Mouse (Mus musculus) lung, embryonic 15.5 days (tissue): ENCODE results near the gene Podxl2. TPM values are rescaled to one million over a fixed set of nuclear protein-coding genes. Genes with fewer than 3 reads are reported as not detected.

Experiments
- ATAC-seq: fragments of 200-750 bp; cut with Nextera tagmentation; 2 replicates; pipeline ENCODE4 v1.8.0; 2017; ENCODE audit warnings: moderate number of reproducible peaks, borderline replicate concordance; ENCODE audit not compliant: low FRiP score, low TSS enrichment; ENCODE audit errors: extremely low read depth
- H3K27ac ChIP-seq: fragments of 300-500 bp; sonication (generic); 2 replicates; pipeline ENCODE4 v1.5.1; 2015; ENCODE audit warnings: moderate library complexity, mild to moderate bottlenecking, inconsistent platforms
- H3K27me3 ChIP-seq: fragments of 300-500 bp; sonication (generic); 2 replicates; pipeline ENCODE4 v1.6.1; 2015; ENCODE audit warnings: inconsistent platforms
- H3K36me3 ChIP-seq: fragments of 300-500 bp; sonication (generic); 2 replicates; pipeline ENCODE4 v1.6.1; 2015; ENCODE audit warnings: inconsistent platforms
- H3K4me1 ChIP-seq: fragments of 300-500 bp; sonication (generic); 2 replicates; pipeline ENCODE4 v1.6.1; 2015; ENCODE audit warnings: inconsistent platforms
- H3K4me2 ChIP-seq: fragments of 300-500 bp; sonication (generic); 2 replicates; pipeline ENCODE4 v1.6.1; 2015; ENCODE audit warnings: inconsistent platforms, mild to moderate bottlenecking, moderate library complexity
- H3K4me3 ChIP-seq: fragments of 300-500 bp; sonication (generic); 2 replicates; pipeline ENCODE4 v1.5.1; 2015; ENCODE audit warnings: mild to moderate bottlenecking, inconsistent platforms
- H3K9ac ChIP-seq: fragments of 300-500 bp; sonication (generic); 2 replicates; pipeline ENCODE4 v1.6.1; 2015; ENCODE audit warnings: inconsistent platforms
- H3K9me3 ChIP-seq: fragments of 300-500 bp; sonication (generic); 2 replicates; pipeline ENCODE4 v1.6.1; 2016; ENCODE audit warnings: inconsistent platforms
- WGBS: fragments of 180-500 bp; shearing (Covaris S2); methylation state at CpG from one replicate; pipeline ENCODE4 v1.1.7; 2015; 5-methylcytosine and 5-hydroxymethylcytosine counted together
- polyA plus RNA-seq: library from polyadenylated mRNA; unstranded; fragments of >200 nt; fragmentation: Nextera tagmentation; extraction: Ambion mirVana; gene quantifications from 2 replicates; pipeline ENCODE4 v1.2.1, GENCODE M21; 2015

Gene Podxl2
- polyA plus RNA-seq, 1 experiment from 2014 or later: 47.1 TPM

DNA sequence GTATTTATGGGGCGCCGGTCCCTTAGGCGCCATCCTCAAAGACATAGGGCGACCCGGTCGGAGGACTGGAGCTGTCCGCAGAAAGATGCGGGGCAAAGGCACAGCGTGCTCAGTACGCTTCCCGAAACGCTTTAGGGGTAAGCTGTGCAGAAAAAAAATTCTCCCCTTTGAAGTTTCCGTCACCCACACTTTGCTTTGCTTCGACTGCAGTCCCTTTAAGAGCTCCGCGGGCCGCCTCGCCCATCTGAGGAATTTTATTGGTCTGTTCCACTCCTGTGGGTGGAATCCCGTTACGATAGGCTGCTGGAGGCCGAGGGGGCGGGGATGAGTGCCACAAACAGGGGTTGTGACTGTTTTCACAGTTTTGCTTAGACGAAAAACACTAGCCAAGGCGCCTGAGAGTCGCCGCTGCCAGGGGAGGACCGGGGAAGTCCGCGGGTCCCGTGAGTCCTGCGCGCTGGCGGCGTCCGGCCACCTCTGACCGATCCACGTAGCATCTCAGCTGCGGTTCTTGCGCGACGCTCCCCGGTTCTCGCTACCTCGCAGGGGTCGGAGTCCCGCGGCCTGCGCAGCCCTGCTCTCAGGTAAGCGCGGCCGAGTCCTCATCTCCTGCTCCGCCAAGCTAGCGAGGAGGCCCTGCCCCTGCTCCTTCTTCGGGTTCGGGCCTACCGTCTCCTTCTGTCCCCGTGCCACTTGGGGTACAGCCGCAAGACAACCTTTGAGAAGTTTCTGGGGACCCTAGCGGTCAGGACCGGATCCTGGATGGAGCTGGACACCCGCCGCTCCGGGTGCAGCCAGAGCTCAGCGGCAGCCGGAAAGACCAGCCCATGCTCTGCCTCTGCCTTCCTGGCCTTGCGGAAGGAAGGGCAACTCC is 27.3 kb upstream of the Podxl2 start, which contains the start of gene Tpra1:
TSS of gene Tpra1 (plus strand) at position 305 of the 874 bp plus-strand sequence.
- Histone ChIP-seq H3K4me2 (peak within 1 kb of the TSS; percentile 96), H3K36me3 (no peaks in the 10 kb centered on the region), H3K27ac (peak within 1 kb of the TSS; percentile 96), H3K4me1 (peaks cover 54% of the 10 kb centered on the region), H3K4me3 (peak within 1 kb of the TSS; percentile 77), H3K9ac (peak within 1 kb of the TSS; percentile 76), H3K9me3 (no peaks in the 10 kb centered on the region), H3K27me3 (no peaks in the 10 kb centered on the region)
- ATAC-seq: peak; percentile 85
- whole genome bisulfite sequencing: under 1% methylated on average over 66 of the region's 66 CpGs

DNA sequence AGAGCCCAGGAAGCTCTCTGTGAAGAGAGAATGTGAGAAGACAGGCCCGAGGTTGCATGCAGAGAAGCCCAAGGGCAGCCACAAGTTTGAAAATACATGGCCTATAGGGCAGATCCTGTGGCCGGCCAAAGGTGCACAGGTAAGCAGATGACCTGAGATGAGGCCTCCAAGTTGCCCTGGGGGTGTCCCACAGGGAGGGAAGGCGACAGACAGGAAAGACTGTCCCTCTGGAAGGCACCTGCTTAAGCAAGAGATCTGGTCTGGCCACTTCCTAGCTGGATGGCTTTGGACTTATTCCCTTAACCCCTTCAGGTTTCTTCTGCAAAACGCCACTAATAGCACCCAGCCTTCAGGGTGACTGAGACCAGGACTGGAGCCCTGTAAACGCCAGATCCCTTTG is 26.6 kb upstream of the Podxl2 start:
- Histone ChIP-seq H3K4me1 (peaks cover 55% of the 10 kb centered on the region), H3K4me3 (peak overlapping the region; percentile 77), H3K36me3 (peaks cover 4% of the 10 kb centered on the region; the same call in 1 of the 2 replicates), H3K9me3 (no peaks in the 10 kb centered on the region), H3K27me3 (no peaks in the 10 kb centered on the region), H3K4me2 (peak overlapping the region; percentile 96), H3K27ac (peak overlapping the region; percentile 96), H3K9ac (peak overlapping the region; percentile 61)
- WGBS: 3% methylated on average over 5 of the region's 5 CpGs
- no peak for ATAC-seq

DNA sequence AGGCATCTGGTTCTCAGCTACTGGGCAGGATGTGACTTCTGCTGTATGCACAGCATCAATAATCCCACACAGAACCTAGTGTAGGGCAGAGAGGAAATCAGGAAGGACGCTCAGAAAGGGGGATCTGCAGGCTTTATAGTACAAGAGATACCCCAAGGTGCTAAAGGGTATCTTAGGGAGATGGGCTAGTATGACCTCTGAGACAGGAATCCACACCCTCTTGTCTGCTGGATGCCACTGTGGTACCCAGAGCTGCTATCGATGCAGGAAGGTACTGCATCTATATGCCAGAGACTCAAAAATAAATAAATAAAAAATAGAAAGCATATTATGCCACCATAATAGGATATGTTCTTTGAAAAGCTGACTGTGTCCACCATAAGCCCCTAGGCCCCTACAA is 24.8 kb upstream of the Podxl2 start:
- WGBS: 91% methylated on average over 2 of the region's 2 CpGs
- no peak overlapping the region for H3K4me2 ChIP-seq
- H3K27ac ChIP-seq: no peak overlapping the region
- H3K27me3 ChIP-seq: no peaks in the 10 kb centered on the region
- no peak overlapping the region for H3K4me3 ChIP-seq
- H3K9me3 ChIP-seq: no peaks in the 10 kb centered on the region
- H3K9ac ChIP-seq: no peak overlapping the region
- peaks cover 17% of the 10 kb centered on the region for H3K36me3 ChIP-seq
- no peak for ATAC-seq
- peaks cover 42% of the 10 kb centered on the region for H3K4me1 ChIP-seq

DNA sequence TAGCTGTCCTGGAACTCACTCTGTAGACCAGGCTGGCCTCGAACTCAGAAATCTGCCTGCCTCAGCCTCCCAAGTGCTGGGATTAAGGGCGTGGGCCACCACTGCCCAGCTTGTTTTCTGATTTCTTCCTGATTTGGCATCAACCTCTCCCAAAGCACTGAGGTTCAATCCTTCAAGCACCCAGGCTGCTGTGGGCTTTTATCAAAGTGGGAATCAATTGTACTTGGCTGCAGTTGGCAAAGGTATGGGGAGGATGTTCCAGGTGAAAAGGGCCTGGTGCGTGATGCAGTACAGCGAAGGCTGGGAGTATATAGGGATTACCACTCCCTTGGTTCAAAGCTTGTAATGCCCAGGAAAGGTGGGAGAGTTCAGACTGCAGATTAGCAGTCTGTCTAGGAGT is 24.2 kb upstream of the Podxl2 start:
- WGBS: 55% methylated on average over 4 of the region's 4 CpGs
- H3K27me3 ChIP-seq: no peaks in the 10 kb centered on the region
- no peaks in the 10 kb centered on the region for H3K9me3 ChIP-seq
- H3K9ac ChIP-seq: peak overlapping the region; percentile 14; the same call in 1 of the 2 replicates
- peaks cover 22% of the 10 kb centered on the region for H3K36me3 ChIP-seq
- no peak overlapping the region for H3K27ac ChIP-seq
- no peak for ATAC-seq
- peak overlapping the region; percentile 63 for H3K4me2 ChIP-seq
- peaks cover 37% of the 10 kb centered on the region for H3K4me1 ChIP-seq
- H3K4me3 ChIP-seq: peak overlapping the region; percentile 73; the same call in 1 of the 2 replicates

DNA sequence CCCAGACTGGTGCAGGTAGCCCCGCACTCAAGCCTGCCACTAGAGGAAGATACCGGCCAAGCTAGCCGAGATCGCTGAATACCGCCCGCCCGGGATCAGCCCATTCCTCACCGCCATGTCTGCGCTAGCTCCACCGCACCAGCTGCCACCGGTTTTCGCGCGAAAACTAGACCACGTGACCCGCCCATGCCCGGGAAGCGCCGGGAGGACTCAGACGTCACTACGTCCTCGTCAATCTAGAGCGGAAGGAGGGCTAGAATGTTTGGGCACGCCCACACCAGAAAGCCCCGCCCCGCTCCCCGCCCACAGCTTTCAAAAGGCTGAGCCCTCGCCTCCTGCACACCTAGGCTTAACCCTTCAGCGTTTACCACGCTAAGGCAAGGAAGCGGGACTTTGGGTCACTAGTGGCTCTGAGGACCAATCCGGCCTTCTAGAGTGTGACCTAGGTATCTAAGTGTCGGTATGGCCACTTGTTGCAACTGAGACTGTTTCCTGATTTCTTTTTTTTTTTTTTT is 23.7 kb upstream of the Podxl2 start, which contains the start of gene Mcm2:
TSS of gene Mcm2 (minus strand) at position 247 of the 515 bp plus-strand sequence.
- Histone ChIP-seq H3K4me1 (peaks cover 32% of the 10 kb centered on the region), H3K36me3 (peaks cover 25% of the 10 kb centered on the region), H3K27me3 (no peaks in the 10 kb centered on the region), H3K4me2 (peak within 1 kb of the TSS; percentile 63), H3K4me3 (peak within 1 kb of the TSS; percentile 73), H3K9me3 (no peaks in the 10 kb centered on the region), H3K27ac (peak within 1 kb of the TSS; percentile 75), H3K9ac (peak within 1 kb of the TSS; percentile 74)
- peak; percentile 78 for ATAC-seq
- under 1% methylated on average over 33 of the region's 33 CpGs for WGBS

DNA sequence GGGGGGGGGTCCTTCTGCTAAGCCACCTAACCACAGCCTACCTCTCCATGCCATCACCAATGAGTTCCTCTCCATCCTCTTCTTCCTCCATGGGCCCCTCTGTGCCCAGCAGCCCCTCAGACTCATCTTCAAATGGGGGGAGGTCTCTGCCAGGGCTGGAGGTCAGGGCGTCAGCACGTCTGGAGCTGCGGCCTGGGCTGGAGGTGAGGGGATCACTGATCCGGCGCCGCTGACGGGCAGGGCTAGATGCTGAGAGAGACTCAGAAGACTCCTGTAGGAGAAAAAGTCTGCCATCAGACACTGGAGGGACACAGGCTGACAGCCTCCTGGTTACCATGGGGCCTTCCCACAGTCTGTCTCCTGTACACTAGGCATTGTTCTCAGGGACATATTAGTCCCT is 22.4 kb upstream of the Podxl2 start:
- Histone ChIP-seq H3K4me3 (peak overlapping the region; percentile 73), H3K27ac (no peak overlapping the region), H3K9me3 (no peaks in the 10 kb centered on the region), H3K9ac (peak overlapping the region; percentile 45), H3K27me3 (no peaks in the 10 kb centered on the region), H3K4me2 (peak overlapping the region; percentile 63), H3K4me1 (peaks cover 24% of the 10 kb centered on the region), H3K36me3 (peaks cover 37% of the 10 kb centered on the region)
- WGBS: 42% methylated on average over 7 of the region's 7 CpGs
- ATAC-seq: no peak

DNA sequence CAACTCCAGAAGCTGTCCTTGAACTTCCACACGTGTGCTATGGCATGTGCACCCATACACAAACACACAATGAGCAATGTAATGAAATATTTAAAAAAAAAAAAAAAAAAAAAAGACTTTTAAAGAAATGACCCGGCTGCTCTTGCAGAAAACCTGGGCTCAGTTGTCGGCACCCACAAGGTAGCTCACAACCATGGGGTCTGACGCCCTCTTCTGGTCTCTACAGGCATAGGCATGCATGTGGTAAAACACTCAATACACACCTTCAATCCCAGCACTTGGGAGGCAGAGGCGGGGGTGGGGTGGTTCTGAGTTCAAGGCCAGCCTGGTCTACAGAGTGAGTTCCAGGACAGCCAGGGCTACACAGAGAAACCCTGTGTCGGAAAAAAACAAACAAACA is 21.1 kb upstream of the Podxl2 start:
- no peak for ATAC-seq
- H3K27ac ChIP-seq: no peak overlapping the region
- no peaks in the 10 kb centered on the region for H3K9me3 ChIP-seq
- no peaks in the 10 kb centered on the region for H3K27me3 ChIP-seq
- H3K36me3 ChIP-seq: peaks cover 50% of the 10 kb centered on the region
- peaks cover 17% of the 10 kb centered on the region for H3K4me1 ChIP-seq
- 75% methylated on average over 6 of the region's 6 CpGs for WGBS
- no peak overlapping the region for H3K4me3 ChIP-seq
- H3K9ac ChIP-seq: no peak overlapping the region
- H3K4me2 ChIP-seq: no peak overlapping the region

DNA sequence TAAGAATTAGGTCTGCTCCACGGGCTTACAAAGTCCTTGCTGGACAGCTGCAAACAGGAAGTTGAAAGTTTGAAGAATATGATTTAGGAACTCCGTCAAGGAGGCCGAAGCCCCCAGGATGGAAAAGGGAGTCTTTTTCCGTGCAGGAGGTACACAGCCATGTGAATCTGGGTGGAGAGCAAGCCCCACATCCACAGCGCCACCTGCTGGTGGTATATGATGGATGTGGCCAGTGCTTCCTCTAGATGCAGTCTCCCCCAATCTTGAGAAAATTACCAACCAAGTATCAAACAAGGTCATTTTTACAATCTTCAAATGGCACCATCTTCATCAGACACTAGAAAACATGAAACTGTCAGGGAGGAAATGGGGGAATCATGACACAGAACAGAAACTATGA is 18.7 kb upstream of the Podxl2 start:
- H3K27ac ChIP-seq: no peak overlapping the region
- H3K9me3 ChIP-seq: no peaks in the 10 kb centered on the region
- WGBS: 51% methylated on average over 5 of the region's 5 CpGs
- peaks cover 15% of the 10 kb centered on the region for H3K4me1 ChIP-seq
- ATAC-seq: no peak
- no peak overlapping the region for H3K4me2 ChIP-seq
- no peak overlapping the region for H3K9ac ChIP-seq
- H3K4me3 ChIP-seq: no peak overlapping the region
- H3K27me3 ChIP-seq: no peaks in the 10 kb centered on the region
- peaks cover 74% of the 10 kb centered on the region for H3K36me3 ChIP-seq

DNA sequence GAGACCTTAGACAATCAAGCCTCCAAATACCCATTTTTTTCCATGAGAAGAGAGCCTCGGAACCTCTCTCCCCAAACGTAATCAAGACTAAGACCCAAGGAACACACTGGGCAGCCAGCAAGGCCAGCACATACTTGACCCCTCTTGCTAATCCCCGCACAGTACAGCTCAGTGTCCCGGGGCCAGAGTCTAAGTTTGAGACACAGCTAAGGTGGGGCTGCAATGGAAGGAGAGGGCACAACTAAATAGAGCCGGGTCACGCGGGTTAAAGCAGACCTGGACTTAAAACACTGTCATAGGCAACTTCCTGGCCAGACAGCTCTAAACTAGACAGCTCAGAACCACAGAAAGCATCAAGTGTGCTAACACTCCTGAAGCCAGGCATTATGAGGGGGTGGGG is 16.0 kb upstream of the Podxl2 start:
- no peak for ATAC-seq
- no peak overlapping the region for H3K9ac ChIP-seq
- H3K9me3 ChIP-seq: no peaks in the 10 kb centered on the region
- H3K4me2 ChIP-seq: no peak overlapping the region
- no peaks in the 10 kb centered on the region for H3K27me3 ChIP-seq
- H3K4me3 ChIP-seq: no peak overlapping the region
- no peaks in the 10 kb centered on the region for H3K4me1 ChIP-seq
- H3K27ac ChIP-seq: no peak overlapping the region
- WGBS: 90% methylated on average over 7 of the region's 7 CpGs
- H3K36me3 ChIP-seq: peaks cover 96% of the 10 kb centered on the region

DNA sequence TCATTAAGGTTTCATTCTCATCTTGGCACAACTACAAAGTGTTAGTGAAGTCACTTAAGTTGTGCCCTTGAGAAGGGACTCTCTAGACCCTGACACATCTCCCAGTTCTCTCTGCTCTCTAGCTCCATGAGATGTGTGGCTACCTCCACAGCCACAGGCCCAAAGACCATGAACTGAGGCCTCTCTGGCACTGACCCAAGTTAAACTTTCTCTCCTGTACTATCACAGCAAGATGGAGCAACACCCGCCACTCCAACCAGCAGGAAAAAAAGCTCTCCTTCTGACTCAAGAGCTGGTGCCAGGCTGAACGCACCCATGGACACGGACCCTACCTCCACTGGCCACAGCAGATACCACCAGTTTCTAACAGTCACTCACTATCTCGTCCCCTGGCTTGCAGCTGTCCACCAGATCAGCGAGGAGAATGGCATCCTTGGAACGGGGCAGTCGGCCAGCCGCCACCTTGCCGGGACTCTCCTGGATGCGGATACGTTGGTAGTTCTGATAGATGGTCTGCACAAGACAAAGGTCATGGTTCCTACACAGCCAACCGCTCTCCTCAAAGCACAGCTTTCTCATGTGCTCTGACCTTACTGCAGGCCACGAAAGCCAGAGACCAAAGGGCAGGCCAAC is 14.7 kb upstream of the Podxl2 start:
- Histone ChIP-seq H3K36me3 (peaks cover 97% of the 10 kb centered on the region), H3K4me1 (no peaks in the 10 kb centered on the region), H3K27me3 (no peaks in the 10 kb centered on the region), H3K4me2 (no peak overlapping the region), H3K4me3 (no peak overlapping the region), H3K27ac (no peak overlapping the region), H3K9me3 (no peaks in the 10 kb centered on the region), H3K9ac (no peak overlapping the region)
- 82% methylated on average over 13 of the region's 13 CpGs for WGBS
- ATAC-seq: no peak

DNA sequence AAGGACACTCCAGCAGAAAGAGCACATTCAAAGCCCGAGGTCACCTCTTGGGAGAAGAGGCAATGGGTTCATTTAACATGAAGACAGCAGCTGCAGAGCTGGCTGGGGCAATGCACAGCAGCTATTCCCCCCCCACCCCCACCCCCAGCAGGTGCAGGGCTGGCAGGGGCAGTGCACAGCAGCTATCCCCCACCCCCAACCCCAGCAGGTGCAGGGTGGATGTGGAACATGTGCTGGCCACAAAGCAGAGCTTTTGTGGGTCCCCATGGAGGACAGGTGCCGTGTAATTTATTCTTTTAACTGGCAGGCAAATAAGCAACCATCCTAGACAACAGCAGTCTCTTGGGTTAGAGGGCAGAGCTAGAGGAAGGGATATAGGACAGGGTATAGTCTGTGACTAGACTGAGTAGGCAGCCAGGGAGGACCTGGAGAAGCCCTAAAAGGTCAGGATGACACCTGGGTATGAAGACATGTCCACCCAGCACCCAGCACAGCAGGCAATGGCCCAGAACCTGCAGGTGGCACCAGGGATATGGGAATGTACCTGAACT is 11.6 kb upstream of the Podxl2 start:
- H3K36me3 ChIP-seq: peaks cover 89% of the 10 kb centered on the region
- H3K4me3 ChIP-seq: no peak overlapping the region
- ATAC-seq: no peak
- no peak overlapping the region for H3K9ac ChIP-seq
- no peaks in the 10 kb centered on the region for H3K4me1 ChIP-seq
- H3K4me2 ChIP-seq: no peak overlapping the region
- 83% methylated on average over 2 of the region's 2 CpGs for WGBS
- H3K27me3 ChIP-seq: no peaks in the 10 kb centered on the region
- H3K9me3 ChIP-seq: no peaks in the 10 kb centered on the region
- no peak overlapping the region for H3K27ac ChIP-seq
